Mouse (Mus musculus) testis, adult 2 months (tissue): ENCODE results near the gene Gm3194.
"Not testable (repeated sequence)": the region's sequence is repeated elsewhere in the genome, so short reads cannot be mapped to it uniquely, and the experiment has no call there.

Experiments
- CTCF ChIP-seq: fragments of 200-500 bp; IDR thresholded peaks from 2 replicates; pipeline ENCODE4 v1.5.1; 2012; ENCODE audit warnings: low read depth, mild to moderate bottlenecking, inconsistent platforms, low read length, moderate library complexity; ENCODE audit not compliant: control insufficient read depth, insufficient read depth, insufficient replicate concordance
- POLR2A ChIP-seq: fragments of 200-500 bp; IDR thresholded peaks from 2 replicates; pipeline ENCODE4 v1.6.1; 2012; ENCODE audit warnings: low read depth, mild to moderate bottlenecking, inconsistent platforms, low read length, moderate library complexity; ENCODE audit not compliant: control insufficient read depth

GRCm38 (mm10) chr14:5477730-5478129 lies 22.5 kb upstream of the Gm3194 start, which contains the start of gene Gm8246:
- not testable (repeated sequence) for TF ChIP-seq POLR2A, CTCF
